Mouse (Mus musculus) cerebellum, postnatal 14 days (tissue): ENCODE measurements around the gene Ehd1.
"Not testable (repeated sequence)": the region's sequence is repeated elsewhere in the genome, so short reads cannot be mapped to it uniquely, and the experiment has no call there.

Experiments used
- DNase-seq, 2 experiments: peaks; one replicate each; pipeline ENCODE4 v3.0.0; 2021; ENCODE audit warnings: mixed read lengths in 2 of 2

The Ehd1 gene

DNA sequence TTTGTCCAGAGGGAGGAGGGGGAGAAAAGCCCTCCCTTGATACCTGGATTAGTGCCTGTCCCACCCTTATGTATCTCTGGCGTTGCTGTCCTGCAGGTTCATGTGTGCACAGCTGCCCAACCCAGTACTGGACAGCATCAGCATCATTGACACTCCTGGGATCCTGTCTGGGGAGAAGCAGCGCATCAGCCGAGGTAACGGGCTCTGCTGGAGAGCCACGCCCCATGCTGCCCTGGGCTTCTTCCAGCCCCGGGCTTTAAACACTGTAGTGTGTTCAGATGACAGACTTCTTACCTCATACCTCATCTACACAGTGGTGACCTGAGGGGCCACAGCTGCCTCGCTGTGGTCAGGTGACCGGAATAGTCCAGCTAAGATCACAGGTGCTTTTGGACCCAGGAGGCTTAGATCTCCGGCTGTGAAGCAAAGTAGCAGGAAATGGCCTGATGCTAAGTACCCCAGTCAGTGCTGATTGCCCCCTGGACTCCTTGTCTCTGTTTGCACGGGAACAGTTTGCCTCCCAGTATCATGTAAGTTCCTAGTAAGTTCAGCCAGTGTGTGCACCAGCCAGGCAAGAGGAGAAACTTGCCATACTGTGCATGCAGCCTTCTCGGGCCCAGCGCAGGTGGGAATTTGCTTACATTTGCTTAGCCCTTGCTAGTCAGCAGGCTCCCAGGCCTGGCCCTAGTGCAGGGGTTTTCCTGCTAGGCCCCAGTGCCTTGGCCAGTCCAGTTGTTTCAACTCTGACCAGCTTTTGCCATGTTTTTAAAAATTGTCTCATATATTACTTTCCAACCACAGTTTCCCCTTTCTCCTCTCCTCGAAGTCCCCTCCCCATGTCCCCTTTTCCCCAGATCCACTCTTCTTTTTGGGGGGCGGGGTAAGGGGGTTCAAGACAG, 4.8 kb downstream of the Ehd1 start:
- DNase-seq = no peak

DNA sequence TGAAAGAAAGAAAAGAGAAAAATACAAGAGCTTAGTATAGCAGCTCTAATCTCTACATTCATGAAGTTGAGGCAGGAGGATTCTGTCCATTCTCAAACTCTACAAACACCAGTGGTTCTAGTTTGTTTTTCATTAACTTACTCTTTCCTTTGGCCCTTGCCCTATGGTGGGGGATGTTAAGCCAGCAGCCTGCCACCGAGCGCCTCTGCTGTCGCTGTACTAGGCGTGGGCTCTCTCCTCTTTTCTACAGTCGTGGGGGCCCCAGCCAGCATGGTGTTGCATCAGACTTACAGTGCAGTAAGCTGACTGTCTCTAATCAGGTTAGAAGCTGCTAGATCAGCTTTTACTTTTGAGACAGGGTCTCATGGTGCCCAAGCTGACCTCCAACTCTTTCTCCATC, 6.5 kb downstream of the Ehd1 start:
- DNase-seq = no peak

DNA sequence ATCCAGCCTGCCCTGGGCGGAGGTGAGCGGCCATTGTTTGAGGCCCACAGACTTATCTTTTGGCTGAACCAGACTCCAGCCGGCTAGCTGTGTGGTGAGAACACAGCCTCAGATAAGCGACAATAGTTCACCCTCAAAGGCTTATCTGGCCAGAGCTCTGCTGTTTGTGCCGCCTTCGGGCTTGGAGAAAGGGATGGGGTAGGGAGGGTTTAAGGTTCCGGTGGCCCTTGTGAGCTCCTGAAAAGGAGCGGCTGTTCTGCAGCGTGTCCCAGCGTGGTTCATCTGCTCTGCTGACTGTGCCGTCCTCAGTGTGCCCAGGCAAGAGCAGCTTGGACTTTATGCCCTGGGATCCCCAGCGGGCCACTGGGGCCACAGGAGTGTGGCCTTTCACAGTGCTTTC, 8.0 kb downstream of the Ehd1 start:
- no peak for DNase-seq

DNA sequence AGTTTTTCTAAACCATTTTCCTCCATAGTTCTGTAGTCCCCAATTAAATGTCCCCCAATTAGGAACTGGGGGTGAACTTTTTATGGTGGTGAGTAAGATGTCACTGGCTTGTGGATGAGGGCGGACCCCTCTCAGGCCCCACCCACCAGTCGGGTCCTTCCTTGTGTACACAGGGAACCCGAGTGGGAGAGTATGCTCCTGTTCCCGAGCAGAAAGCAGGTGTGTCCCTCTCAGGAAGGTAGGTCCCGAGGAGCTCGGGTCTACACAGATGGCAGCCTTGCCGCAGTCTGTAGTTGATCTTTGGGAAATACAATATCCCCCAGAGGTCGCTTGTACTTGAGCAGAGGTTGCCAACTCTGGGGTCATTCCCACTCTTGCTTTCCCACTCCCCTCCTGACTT, 8.7 kb downstream of the Ehd1 start:
- no peak for DNase-seq

DNA sequence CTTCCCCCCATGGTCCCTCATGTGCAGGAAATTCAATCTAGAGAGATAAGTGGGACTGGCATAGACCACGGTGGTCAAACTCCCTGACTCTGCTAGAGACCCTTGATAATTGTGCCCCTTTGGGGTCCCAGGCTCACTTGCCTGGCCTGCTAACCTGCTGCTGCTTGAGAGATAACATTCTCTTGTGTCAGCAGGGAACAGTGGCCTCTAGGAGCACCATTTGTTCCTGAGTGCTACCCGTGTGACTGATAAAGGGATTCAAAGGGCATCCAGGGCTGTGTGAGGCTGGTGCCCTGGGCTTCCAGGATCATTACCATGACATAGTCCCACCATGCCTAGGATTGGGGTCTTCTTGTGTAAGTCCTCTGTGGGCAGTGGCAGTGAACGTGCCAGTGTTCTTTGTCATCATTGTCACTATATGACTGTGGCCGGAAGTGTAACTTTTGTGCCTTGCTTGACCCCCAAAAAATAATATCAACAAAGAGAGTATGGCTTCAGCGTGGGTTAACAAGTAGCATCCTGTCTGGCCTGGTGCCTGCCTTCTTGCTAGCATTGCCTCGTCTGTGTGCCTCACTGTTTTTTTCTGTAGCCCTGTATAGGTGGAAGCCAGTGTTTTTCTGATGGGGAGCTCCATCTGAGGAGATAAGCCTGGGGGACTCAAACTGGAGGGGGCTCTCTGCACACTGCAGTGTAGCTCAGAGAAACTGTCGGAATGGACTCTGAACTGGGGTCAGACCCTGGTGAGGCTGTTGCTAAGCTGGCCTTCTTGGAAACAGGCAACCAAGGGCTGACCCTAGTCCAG, 9.3 kb downstream of the Ehd1 start:
- no peak for DNase-seq

DNA sequence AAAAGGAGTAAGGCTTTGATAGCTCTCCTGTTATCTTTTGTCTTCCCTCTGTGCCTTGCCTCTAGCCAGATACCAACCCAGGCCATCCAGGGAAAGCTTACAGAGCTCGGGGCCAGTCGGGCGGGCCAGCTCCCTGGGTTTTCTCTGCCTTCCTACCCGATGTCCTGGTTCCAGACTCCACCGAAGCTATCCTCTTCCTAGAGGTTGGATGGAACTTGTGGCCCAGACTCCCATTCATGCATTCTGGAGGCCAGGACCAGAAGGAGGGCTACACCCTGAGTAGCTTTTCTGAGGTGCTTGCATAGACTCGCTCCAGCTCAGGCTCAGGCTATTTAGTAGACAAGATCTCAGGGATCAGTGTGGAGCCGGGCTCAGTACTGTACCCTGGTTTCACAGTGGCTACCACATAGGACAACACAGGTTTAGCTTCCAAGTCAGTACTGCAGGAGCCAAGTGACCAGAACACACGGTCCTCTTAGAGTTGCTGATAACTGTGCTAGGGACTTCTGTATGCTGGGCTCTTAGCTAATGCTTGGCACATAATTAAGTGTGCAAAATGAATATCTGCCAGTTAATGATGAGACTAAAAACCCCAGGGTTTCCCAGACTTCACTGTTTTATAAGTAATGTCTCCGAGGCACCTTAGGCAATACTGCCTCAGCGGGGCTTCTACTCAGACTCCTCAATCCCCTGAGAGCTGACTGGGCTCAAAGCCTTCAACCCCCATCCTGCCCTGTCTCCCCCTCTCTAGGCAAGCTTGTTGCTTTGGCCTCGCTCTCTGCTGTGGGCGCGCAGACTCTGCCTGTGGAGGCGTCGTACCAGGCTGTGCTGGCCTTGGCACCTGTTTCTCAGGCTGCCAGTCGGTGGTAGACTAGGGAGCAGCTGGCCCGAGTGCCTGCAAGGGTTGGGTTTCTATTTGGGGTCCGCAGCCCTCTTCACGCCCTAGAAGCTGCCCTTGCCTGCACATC, 10.2 kb downstream of the Ehd1 start:
- peak; percentile 65 to 73 for DNase-seq

DNA sequence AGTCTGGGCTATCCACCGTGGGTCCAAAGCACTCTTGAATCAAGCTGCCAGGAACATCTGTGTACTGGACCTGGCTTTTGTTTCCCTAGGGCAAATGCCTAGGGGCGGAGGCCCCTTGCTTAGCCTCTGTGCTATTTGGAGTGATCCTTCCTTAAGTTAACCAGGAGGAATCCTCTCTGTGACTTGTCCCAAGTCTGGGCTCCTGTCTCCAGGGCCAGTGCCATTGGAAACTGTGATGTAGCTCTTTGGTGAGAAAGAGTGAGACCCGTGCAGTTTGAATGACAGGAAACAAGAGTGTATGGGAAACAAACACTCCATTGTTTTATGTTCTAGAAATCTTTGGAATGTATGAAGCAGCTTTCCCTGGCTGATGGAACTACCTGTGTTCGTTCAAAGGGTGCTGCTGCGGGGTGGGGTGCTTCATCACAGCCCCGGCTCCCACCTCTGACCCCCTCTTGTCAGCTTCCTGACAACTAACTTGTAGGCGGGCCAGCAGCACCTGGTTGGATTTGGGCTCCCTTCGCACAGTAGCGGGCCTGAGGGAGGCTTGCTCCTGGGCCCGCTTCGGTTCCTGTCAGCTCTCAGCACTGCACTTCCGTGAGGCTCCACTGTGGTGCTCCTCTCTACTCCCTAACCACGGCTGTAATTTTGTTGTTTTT, 11.8 kb downstream of the Ehd1 start:
- peak in 1 of 2 experiments; percentile 25 for DNase-seq

DNA sequence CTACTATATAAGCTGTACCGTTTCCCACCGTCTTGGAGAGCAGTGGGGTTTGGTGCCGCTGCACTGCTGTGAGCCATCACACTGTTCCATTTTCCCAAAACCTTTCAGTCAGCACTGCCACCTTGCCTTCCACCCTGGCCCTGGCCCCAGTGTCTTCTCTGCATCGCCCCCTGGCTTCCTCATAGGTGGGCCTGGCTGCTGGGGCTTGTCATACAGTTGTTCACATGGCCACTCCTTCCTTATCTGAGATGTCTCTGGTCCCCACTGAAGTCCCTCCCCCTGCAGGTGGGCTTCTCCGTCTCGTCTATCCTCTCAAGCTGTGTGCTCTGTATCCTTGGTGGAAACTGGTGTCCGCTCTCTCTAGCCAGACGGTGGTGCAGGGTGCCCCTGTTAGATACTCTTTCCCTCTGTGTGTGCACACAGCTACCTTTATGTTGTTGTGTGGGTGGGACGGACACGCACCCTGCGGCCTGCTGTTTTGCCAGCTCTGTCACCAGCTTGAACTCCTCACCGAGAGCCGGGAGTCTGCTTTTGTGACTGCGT, 13.2 kb downstream of the Ehd1 start:
- no peak for DNase-seq

DNA sequence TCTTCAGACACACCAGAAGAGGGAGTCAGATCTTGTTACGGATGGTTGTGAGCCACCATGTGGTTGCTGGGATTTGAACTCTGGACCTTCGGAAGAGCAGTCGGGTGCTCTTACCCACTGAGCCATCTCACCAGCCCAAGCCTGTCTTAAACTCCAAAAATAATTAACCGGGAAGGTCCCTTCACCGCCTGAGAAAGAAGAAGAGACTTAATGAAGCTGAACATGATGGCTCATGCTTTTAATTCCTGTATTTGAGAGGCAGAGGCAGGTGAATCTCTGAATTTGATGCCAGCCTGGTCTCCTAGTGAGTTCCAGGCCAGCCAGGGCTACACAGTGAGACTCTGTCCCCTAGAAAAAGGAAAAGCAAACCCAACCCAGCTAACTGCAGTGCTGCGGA, 14.2 kb downstream of the Ehd1 start:
- DNase-seq = not testable (repeated sequence)

DNA sequence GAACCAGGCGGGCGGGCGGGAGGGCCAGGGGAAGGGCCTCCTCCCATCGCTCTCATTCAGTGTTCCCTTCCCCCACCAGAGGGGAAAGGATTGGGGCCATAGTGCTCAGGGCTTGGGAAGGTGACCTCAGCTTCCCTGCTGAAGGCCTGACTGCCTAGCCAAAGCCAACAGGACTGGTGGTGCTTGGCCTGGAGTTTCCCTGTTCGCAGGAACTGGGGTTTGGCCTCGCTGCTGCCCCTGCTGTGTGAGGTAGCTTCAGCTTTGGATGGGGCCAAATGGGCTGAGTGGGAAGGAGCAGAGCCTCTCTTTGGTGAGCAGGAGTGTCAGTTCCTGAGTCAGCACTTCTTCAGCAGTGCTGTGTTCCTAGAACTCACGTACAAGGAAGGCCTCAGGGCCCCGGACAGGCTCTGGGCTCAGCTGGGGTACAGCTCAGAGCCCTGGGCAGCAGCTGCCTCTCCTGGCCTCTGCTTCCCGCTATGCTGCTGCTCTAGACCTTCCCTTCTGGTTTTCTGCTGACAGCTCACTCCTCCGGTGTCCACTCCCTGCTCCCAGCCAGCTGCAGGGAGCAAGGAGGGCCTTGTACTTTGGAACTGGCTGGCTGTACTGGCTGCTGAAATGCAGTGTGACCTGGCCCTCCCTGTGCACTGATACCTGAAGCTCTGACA, 14.7 kb downstream of the Ehd1 start:
- peak; percentile 55 to 68 for DNase-seq

DNA sequence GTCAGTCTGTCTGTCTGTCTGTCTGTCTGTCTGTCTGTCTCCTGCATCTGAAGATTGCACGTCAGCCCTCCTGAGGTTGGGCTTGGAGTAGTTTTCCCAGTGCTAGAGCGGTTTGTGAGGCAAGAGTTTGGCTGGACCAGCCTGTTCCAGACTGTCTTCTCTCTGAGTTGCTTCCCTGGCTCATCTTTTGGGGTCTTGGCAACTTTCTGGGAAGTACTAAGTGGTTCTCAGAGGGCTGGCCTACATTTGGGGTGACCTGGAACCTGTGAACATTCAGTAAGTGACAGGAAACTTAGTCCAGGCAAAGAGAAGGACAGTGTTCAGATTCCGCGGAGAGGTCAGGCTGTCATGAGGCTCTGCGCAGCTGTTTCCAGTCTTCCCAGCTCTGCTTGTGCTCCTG, 15.7 kb downstream of the Ehd1 start:
- DNase-seq = no peak

DNA sequence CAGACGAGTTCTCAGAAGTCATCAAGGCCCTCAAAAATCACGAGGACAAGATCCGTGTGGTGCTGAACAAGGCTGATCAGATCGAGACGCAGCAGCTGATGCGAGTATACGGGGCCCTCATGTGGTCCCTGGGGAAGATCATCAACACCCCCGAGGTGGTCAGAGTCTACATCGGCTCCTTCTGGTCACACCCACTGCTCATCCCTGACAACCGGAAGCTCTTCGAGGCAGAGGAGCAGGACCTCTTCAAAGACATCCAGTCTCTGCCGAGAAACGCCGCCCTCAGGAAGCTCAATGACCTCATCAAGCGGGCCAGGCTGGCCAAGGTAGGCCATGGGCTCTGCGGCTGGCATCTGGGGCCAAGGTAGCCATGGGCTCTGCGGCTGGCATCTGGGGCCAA, 17.8 kb downstream of the Ehd1 start:
- no peak for DNase-seq

DNA sequence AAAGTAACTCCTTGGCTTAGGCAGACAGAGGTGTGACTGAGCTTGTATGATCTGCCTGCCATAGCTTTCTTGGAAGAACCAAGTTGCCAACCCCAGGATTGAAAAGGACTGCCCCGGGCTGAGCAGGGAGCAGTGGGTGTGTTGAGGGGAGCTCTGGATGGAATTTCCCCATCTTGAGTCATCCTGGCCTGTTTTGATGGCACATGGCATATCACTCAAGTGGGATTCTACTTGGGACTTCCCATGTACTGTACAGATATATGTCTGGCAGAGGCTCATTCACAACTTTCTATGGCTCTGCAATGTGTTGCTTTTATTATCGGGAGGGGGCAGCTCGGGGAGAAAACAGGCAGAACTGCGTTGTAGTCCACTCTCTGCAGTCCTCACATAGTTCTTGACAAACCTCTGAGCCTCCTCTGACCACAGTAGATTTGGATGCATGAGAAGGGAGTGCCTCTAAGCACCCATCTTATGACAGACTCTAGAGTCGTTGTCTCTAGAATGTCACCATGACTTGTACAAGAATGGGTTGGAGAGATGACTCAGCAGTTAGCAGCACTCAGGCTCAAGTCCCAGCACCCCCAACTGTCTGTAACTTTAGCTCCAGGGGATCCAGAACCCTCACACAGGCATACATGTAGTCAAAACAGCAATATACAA, 20.2 kb downstream of the Ehd1 start:
- no peak for DNase-seq

DNA sequence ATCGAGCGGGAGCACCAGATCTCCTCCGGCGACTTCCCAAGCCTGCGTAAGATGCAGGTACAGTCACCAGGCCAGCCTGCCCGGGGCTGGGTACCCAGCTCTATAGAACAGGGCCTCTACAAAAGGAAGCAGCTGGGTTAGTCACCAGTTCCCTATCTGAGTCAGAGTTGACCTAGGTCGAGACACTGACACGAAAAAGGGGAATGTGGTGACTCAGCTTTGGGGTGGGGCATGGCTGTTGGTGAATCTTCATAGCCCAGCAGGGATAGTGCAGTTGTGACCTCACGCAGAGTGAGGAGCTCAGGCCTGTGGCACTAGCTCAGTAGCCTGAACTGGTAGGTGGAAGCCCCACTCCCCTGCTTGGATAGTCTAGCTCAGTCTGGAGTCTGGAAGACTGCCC, 21.1 kb downstream of the Ehd1 start:
- no peak for DNase-seq

DNA sequence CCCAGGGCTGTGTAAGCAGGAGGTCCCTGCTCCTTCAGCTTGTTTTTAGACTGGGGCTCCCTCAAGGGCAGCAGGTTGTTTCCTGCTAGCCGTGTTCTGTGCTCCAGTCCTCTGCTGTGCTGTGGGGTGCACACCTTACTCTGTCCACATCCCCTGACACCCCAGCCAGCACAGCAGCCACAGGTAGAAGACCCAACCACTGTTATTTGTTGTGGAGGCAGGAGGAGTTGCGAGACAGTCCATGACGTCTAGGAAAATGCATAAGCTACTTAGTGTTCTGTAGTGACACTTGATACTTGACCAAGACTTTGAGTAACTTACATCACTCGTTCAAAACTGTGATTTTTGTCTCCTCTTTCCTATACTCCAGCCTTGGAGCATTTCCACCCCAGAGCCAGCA, 22.5 kb downstream of the Ehd1 start:
- DNase-seq = no peak

DNA sequence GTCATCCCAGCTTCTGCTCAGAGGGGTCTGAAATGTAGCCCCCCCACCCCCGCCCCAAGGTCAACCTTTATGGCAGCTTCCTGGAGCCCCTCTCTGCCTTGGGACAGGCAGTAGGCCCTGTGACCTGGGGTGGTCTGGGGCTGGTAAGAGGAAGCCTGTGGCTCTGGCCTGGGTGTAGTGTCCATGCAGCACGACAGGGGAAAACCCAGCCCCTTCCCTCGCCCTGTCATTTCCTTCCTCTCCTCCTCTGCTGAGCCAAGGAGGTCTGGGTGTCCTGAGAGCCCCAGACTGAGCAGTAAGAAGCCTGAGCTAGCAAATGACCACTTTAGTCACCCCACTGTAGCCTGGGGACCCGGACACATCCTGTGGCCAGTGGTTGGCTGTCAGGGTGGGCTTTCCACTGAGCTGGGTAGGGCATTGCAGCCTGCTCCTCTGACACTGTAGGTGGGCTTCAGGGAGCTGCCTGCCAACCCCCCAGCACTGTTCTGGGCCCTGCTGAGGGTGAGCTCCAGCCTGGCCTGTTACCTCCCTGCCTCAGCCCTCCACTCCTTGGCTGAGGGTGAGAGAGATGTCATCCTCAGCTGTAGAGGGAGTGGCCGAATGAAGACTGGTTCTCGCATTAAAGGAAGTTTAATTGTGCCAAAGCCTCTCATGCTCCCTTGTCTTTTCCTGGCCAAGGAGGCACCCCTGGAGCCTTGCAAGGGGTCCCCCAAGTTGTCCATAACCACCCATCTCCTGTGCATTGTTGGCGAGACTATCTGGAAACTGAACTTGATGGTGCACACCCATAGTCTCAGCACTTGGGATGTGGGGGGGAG, 23.1 kb downstream of the Ehd1 start:
- no peak for DNase-seq

DNA sequence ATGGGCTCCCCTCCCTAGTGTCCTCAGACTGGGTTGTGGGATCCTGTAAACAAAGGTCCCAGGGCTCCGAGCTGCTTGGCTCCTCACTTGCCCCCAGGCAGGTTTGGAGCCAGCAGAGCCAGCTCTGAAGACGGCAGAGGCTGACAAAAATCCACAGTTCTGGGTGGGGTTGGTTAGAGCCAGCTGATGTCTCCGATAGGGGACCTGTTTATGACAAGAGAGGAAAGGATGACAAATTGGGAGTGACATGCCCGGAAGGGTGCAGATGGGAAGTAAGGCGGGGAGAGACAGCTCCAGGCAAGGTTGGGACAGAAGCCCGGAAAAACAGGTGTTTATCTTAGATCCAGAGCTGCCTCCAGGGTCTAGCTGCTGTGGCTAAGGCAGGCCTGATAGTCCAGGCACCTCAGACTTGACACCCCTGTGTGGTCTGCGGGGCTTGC, 23.9 kb downstream of the Ehd1 start:
- DNase-seq = peak; percentile 57 to 58

DNA sequence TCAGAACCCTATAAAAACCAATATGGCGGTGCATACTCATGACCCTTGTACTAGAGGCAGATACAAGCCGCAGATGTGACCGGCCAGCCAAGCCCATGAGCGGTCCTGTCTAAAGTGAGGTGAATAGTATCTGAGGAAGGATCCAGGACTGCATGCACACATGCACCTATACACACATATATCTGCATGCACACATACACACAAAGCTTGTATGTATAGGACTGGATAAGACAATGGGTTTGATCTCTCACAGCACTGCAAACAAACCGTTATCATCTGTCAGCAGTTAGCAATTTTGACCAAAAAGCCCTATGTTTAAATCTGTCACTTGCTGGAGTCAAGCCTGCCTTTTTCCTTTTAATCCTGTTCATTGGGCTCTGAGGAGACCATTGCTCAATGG, 25.6 kb downstream of the Ehd1 start:
- peak in 1 of 2 experiments; percentile 43 for DNase-seq

DNA sequence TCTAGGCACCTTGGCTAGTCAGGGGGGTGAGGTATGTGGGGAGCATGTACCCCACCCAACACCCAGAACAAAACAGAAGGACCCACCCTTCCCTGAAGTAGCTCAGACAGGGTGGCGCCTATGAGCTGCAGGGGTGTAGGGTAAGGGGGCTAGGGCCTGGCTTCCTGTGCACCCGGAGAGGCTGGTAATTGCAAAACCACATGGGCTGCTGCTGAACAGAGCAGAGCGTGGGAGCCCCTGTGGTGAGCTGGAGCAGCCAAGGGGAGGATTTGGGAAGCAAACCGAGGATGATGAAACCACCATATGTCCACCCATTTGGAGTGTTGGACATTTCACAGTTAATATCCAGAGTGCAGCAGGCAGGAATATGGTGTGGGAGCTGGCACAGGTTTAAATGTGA, 26.0 kb downstream of the Ehd1 start:
- peak; percentile 92 to 93 for DNase-seq

DNA sequence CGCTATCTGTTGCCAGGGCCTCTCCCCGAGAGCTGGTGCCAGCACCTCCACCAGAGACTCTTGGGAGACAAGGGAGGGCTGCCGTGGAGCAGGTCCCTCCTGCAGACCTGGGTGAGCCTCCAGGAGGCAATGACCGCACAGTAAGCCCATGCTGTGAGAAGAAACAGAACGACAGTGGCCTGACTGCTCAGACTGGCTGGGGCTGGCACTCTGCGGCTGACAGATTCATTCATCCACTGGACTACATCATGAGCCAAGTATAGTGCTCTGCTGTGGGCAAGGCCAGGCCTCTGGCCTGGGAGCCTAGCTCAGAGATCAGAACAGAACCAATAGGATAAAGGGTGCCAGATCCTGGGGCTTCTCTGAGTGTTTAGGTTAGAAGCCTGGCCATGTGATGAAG, 27.3 kb downstream of the Ehd1 start:
- peak in 1 of 2 experiments; percentile 65 for DNase-seq
